Mouse (Mus musculus): ENCODE measurements at regions not wholly inside any gene's neighbourhood (a gene's known extent, or its start where the extent isn't known, plus 50 kb on each side); places are given as distances from the start of the nearest gene placed in this dataset.

GRCm38 (mm10) chr10:34912153-34912723 lies 429.0 kb downstream of the Frk start:
- no peak for TF ChIP-seq POLR2A (IDR thresholded peaks at IDR 0.05; ENCODE audit: insufficient read depth, low read depth, low read length)
- no peak for TF ChIP-seq CTCF (IDR thresholded peaks at IDR 0.05)
- no peak for TF ChIP-seq EP300 (IDR thresholded peaks at IDR 0.05; ENCODE audit: insufficient read depth, low read depth, low read length)

All from heart, adult 2 months (tissue).